In the genomic region with DNA sequence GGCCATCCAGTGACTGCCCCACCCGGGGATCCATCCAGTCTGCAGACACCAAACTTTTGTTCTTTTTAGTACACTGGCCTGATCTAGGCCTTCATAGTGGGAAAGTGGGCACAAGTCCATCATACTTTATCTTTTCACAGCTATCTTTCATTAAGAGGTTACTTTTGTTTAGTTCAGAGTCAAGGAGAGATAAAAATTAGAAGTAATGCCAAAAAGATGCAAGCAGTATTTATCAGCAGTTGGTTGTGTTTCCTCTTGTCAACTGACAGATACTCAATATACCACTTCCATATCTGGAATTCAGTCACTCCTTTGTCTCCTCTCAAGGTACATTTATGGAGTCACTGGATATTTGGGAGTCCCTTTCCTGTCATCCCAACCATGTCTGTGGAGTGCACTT, we compare ENCODE assay signal across 22 mouse cellular contexts.
DNase-seq lines count a peak whose midpoint lies in the region; ATAC-seq and TF ChIP-seq lines count a peak whose summit lies in the region.
"Had no signal": no experiment of that assay in that cellular context is flagged by ENCODE, and none has a peak within 500 bp of the region (broad histone marks: within the 10 kb centered on the region; RNA-seq: fewer than 3 reads in every experiment).

No protein-coding gene starts in this region.

- H3K27ac ChIP-seq in heart, embryonic 12.5 days (ENCODE audit: poor library complexity, severe bottlenecking): no peak overlapping the region
- no peak overlapping the region for H3K27ac ChIP-seq in lung, embryonic 14.5 days (ENCODE audit: low read depth)
- H3K27ac ChIP-seq in MEL (ENCODE audit: control insufficient read depth, low read depth, low read length): peak overlapping the region; percentile 68
- no peak overlapping the region for H3K27ac ChIP-seq in neural tube, embryonic 15.5 days (replicated peaks)

- H3K36me3 ChIP-seq in heart, embryonic 12.5 days: no peaks in the 10 kb centered on the region
- H3K36me3 ChIP-seq in lung, embryonic 14.5 days (ENCODE audit: insufficient read depth): no peaks in the 10 kb centered on the region
- peaks cover 0 to 15% of the 10 kb centered on the region in 2 experiments; a peak in 2 of 4 replicates for H3K36me3 ChIP-seq in MEL (ENCODE audit: control insufficient read depth in 1 of 2, insufficient read depth in 2 of 2, low read length in 2 of 2)
- no peaks in the 10 kb centered on the region for H3K36me3 ChIP-seq in neural tube, embryonic 15.5 days
- H3K36me3 ChIP-seq: G1E had no signal

- no peak for TF ChIP-seq POLR2A in MEL (IDR thresholded peaks at IDR 0.05; ENCODE audit: control insufficient read depth in 1 of 2, insufficient read depth in 1 of 2, low read depth in 1 of 2, low read length in 2 of 2, poor library complexity in 1 of 2)

- H3K4me2 ChIP-seq in heart, embryonic 12.5 days: no peak overlapping the region
- no peak overlapping the region for H3K4me2 ChIP-seq in lung, embryonic 14.5 days
- no peak overlapping the region for H3K4me2 ChIP-seq in neural tube, embryonic 15.5 days

- 77% methylated on average over 1 of the region's 1 CpGs for WGBS in heart, embryonic 12.5 days
- 76% methylated on average over 1 of the region's 1 CpGs for WGBS in lung, embryonic 14.5 days
- 92% methylated on average over 1 of the region's 1 CpGs for WGBS in neural tube, embryonic 15.5 days

- no peak for TF ChIP-seq CTCF in lung, embryonic 14.5 days (IDR thresholded peaks at IDR 0.05; ENCODE audit: low read depth)
- TF ChIP-seq CTCF in MEL (IDR thresholded peaks at IDR 0.05 in 2 of 3, conservative IDR thresholded peaks at IDR 0.05 in 1 of 3; ENCODE audit: control insufficient read depth in 1 of 3, insufficient read depth in 1 of 3, low read depth in 2 of 3, low read length in 3 of 3, poor library complexity in 1 of 3, severe bottlenecking in 1 of 3): no peak

- TF ChIP-seq EP300 in MEL (IDR thresholded peaks at IDR 0.05; ENCODE audit: low read depth in 1 of 2, low read length in 2 of 2): peak; percentile 93 to 95

- no peak overlapping the region for H3K9ac ChIP-seq in heart, embryonic 12.5 days
- H3K9ac ChIP-seq in lung, embryonic 14.5 days: no peak overlapping the region
- no peak overlapping the region for H3K9ac ChIP-seq in MEL (ENCODE audit: control insufficient read depth, low read depth, low read length, poor library complexity, severe bottlenecking)
- no peak overlapping the region for H3K9ac ChIP-seq in neural tube, embryonic 15.5 days (replicated peaks)

- no peaks in the 10 kb centered on the region for H3K4me1 ChIP-seq in heart, embryonic 12.5 days (replicated peaks)
- no peaks in the 10 kb centered on the region for H3K4me1 ChIP-seq in lung, embryonic 14.5 days (ENCODE audit: insufficient read depth)
- H3K4me1 ChIP-seq in MEL (ENCODE audit: control insufficient read depth in 1 of 2, insufficient read depth in 2 of 2, low read length in 2 of 2): peaks cover 8 to 14% of the 10 kb centered on the region in 2 experiments
- H3K4me1 ChIP-seq in neural tube, embryonic 15.5 days: no peaks in the 10 kb centered on the region

- DNase-seq in heart, adult 11 months: peak; percentile 66
- peak; percentile 3 for DNase-seq in lung, embryonic 14.5 days
- DNase-seq in lung, postnatal 10 days: no peak
- DNase-seq in MEL (ENCODE audit: low read depth, low spot score): peak; percentile 37
- DNase-seq: adrenal gland, adult 2 months; adrenal gland, adult 8-10 months; adrenal gland, postnatal 10 days; adrenal gland, postnatal 14 days; adrenal gland, postnatal 25 days; adrenal gland, postnatal 36 days; B cell, adult 2 months; cerebellum, adult 11 months; cerebellum, adult 11-12 months; cerebellum, adult 18-20 months; cerebellum, adult 2 months had no signal

- no peaks in the 10 kb centered on the region for H3K79me2 ChIP-seq in MEL (ENCODE audit: control insufficient read depth, insufficient read depth, low read length, poor library complexity)

- TF ChIP-seq RAD21 in MEL (IDR thresholded peaks at IDR 0.05; ENCODE audit: low read depth, low read length): no peak

- no peaks in the 10 kb centered on the region for H3K9me3 ChIP-seq in heart, embryonic 12.5 days (replicated peaks)
- H3K9me3 ChIP-seq in lung, embryonic 14.5 days (ENCODE audit: low read depth, low read length): no peaks in the 10 kb centered on the region
- H3K9me3 ChIP-seq in MEL (replicated peaks; ENCODE audit: insufficient read depth, low read length): no peaks in the 10 kb centered on the region
- H3K9me3 ChIP-seq in neural tube, embryonic 15.5 days (replicated peaks): no peaks in the 10 kb centered on the region

- H3K4me3 ChIP-seq in heart, embryonic 12.5 days: no peak overlapping the region
- H3K4me3 ChIP-seq in lung, embryonic 14.5 days (ENCODE audit: low read depth, low read length): no peak overlapping the region
- H3K4me3 ChIP-seq in MEL (ENCODE audit: control insufficient read depth in 1 of 2, insufficient read depth in 1 of 2, low read depth in 2 of 2, low read length in 2 of 2): no peak overlapping the region
- H3K4me3 ChIP-seq in neural tube, embryonic 15.5 days (replicated peaks): no peak overlapping the region

- ATAC-seq in heart, embryonic 12.5 days (ENCODE audit: insufficient number of reproducible peaks, low FRiP score): no peak
- no peak for ATAC-seq in lung, embryonic 14.5 days (ENCODE audit: insufficient read depth)
- ATAC-seq in neural tube, embryonic 15.5 days (ENCODE audit: low FRiP score): no peak
- ATAC-seq: activated CD4-positive, CD25-positive, alpha-beta regulatory T cell, adult 4 months; CD4-positive, CD25-positive, alpha-beta regulatory T cell, adult 4 months; Patski had no signal

- no peaks in the 10 kb centered on the region for H3K27me3 ChIP-seq in heart, embryonic 12.5 days (replicated peaks)
- no peaks in the 10 kb centered on the region for H3K27me3 ChIP-seq in lung, embryonic 14.5 days (ENCODE audit: insufficient read depth, low read length)
- H3K27me3 ChIP-seq in MEL (ENCODE audit: control insufficient read depth in 1 of 2, insufficient read depth in 2 of 2, low read length in 2 of 2): no peaks in the 10 kb centered on the region
- no peaks in the 10 kb centered on the region for H3K27me3 ChIP-seq in neural tube, embryonic 15.5 days (replicated peaks)
- H3K27me3 ChIP-seq: CH12.LX, Patski had no signal

TF ChIP-seq in MEL, 35 proteins besides CTCF, POLR2A, EP300 and RAD21:
- TF ChIP-seq TCF12 (IDR thresholded peaks at IDR 0.05; ENCODE audit: low read depth, low read length) (peak; percentile 89), GATA1 (IDR thresholded peaks at IDR 0.05; ENCODE audit: low read depth, low read length) (peak; percentile 90), MAZ (IDR thresholded peaks at IDR 0.05; ENCODE audit: low read depth, low read length) (0 out of 2 replicates have a peak, but pooled peaks have one; percentile 22), E2F4 (IDR thresholded peaks at IDR 0.05; ENCODE audit: borderline replicate concordance, low read depth, low read length) (no peak), RCOR1 (IDR thresholded peaks at IDR 0.05; ENCODE audit: low read depth, low read length) (peak; percentile 86), ZNF384 (IDR thresholded peaks at IDR 0.05; ENCODE audit: low read depth, low read length) (peak; percentile 31; the same call in 1 of the 2 replicates), SIN3A (IDR thresholded peaks at IDR 0.05; ENCODE audit: low read length) (0 out of 2 replicates have a peak, but pooled peaks have one; percentile 48), KAT2A (conservative IDR thresholded peaks at IDR 0.05; ENCODE audit: low read depth, low read length) (no peak), JUND (IDR thresholded peaks at IDR 0.05; ENCODE audit: low read depth, low read length) (no peak), MYB (IDR thresholded peaks at IDR 0.05; ENCODE audit: low read depth, low read length) (peak; percentile 70; the same call in 1 of the 2 replicates), MEF2A (IDR thresholded peaks at IDR 0.05; ENCODE audit: extremely low read depth, insufficient replicate concordance, low read depth, low read length, poor library complexity, severe bottlenecking) (peak; percentile 11; the same call in 1 of the 2 replicates), ETS1 (IDR thresholded peaks at IDR 0.05; ENCODE audit: low read depth, low read length) (peak; percentile 80)
